Mouse (Mus musculus) neutrophil, adult 5-6 weeks (primary cell): ENCODE data around the gene Zbtb7b. TPM values are rescaled to one million over a fixed set of nuclear protein-coding genes. Genes with fewer than 3 reads are reported as not detected.

Experiments used
- ATAC-seq: fragments of 151-379, 151-347 bp; 2 replicates; pipeline ENCODE4 v1.8.0; 2017; ENCODE audit warnings: mild to moderate bottlenecking, moderate TSS enrichment; ENCODE audit not compliant: insufficient number of reproducible peaks, poor library complexity, low FRiP score, severe bottlenecking; ENCODE audit errors: extremely low read depth
- total RNA-seq: library from RNA; stranded (forward); fragments of 200-1000 nt; gene quantifications from 2 replicates; pipeline ENCODE4 v1.2.3, GENCODE M21; 2017

The Zbtb7b gene
- total RNA-seq, 1 experiment from 2014 or later: 90.9 TPM

DNA sequence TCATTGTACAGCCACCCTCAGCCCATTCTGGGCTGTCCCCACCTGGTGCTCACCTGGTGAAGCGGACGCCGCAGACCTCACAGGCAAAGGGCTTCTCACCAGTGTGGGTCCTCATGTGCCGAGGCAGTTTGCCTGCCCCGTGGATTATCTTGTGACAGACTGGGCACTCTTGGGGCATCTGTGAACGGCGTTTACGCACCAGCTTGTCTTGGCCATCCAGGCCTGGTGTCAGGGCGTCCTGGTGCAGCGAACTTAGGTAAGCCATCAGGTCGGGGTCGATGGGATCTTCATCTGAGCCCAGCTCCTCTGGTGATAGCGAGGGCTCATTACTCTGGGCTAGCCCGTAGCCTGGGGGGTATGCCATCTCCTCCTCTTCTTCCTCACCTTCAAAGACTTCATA is 14.3 kb downstream of the Zbtb7b start:
- no peak for ATAC-seq

DNA sequence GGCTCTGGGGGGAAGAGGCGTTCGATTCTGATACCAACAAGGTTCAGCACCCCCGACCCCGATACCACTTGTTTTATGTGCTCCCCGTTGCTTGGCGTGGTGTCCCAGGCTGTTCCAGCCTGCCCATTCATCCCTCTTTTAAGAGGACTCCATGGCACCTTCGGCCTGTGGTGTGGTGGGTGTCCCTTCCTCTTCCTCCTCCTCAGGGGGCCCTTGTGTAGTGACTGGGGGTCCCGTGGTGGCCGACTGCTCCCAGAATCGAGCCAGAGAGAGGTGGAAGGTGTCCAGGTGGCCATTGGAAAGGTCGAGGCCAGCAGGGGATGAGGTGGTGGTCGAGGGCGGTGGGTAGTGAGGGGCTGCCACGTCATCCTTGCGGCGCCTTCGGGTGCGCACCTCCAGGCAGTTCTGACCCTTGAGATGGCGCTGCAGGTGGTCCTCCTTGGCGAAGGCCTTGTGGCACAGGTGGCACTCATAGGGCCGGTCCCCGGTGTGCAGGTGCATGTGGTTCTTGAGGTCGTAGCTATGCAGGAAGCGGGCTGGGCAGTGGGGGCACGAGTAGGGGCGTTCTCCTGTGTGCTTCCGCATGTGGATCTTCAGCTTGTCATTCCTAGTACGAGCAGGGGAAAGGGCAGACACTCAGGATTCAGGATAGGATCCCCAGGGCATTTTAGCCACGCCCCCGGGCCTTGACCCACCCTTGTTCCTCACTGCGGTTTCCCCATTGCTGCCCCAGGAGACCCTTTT is 15.0 kb downstream of the Zbtb7b start:
- ATAC-seq: 0 out of 2 replicates have a peak, but pooled peaks have one; percentile 7

DNA sequence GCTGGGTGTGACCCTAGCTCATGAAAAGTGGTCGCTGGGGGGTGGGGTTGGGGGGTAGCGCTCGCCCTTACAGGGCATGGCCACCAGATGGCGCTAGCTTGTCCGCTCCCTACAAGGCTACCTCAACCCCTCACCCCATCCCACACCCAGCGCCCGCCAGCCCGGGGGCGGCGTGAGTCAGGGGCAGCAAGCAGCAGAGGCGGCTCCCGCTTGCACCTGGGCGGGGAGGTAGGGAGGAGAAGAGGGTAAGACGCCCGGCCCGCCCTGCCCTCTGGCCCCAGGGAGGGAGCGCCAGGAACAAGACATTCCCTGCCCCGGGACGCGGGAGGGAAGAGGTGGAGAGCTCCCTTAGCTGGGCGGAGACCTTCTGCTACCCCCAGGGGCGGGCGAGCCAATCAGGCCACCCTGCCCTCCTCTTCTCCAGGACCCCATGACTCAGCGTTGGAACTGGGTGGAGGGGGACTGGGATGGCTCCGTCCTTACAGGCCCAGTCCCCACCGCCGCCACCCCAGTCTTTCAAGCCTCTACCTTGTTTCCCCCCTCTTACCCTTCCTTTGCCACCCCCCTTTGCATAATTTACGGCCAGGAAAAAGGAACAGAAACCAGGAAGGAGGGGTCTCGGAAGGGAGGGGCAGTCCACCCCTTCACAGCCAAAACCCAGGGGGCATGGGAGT is 16.0 kb downstream of the Zbtb7b start:
- ATAC-seq: peak; percentile 57

DNA sequence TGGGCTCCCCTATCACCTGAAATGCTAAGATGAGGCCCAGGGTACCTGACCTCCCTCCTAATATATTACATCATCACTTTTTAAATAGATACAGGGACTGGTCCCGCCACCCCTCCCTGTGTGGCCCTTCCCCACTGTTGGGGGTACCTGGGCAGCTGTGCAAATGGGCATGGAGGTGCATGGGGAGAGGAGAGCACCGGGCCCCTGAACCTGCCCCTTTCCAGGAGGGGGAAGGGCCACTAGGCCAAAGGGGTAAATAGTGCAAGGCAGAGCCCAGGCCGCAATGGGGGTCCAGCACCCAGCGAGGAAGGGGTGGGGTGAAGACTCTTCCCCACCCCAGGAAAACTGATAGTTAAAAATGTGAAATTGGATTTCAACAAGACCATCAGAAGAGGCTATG is 16.7 kb downstream of the Zbtb7b start:
- ATAC-seq: no peak

DNA sequence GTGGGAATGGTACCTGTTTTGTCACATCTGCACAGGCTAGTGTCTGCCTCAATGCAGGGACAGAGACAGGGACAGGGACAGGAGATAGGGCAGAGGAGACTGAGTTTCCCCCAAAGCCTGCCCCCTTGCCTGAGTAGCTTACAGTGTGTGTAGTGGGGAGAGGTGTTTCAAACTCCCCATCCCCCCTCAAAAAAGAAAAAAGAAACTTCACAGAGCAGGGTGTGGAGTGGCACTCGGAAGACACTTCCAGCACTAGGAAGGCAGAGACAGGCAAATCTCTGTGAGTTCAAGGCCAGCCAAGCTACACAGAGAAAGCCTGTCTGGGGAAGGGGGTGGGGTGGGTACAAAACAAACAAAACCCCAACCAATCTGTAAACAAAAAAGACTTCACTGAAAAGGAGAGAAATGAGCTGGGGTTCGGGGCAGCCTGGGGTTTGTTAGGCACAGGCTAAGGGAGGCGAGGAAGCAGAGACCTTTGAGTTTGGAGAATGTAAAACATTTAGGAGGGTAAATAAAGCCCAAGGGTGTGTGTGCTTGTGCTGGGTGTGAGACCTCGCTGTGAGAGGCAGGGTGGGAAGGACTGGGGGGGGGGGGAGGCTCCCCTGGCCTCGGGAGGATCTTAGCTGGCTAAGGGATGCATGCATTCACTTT is 20.9 kb downstream of the Zbtb7b start:
- no peak for ATAC-seq

DNA sequence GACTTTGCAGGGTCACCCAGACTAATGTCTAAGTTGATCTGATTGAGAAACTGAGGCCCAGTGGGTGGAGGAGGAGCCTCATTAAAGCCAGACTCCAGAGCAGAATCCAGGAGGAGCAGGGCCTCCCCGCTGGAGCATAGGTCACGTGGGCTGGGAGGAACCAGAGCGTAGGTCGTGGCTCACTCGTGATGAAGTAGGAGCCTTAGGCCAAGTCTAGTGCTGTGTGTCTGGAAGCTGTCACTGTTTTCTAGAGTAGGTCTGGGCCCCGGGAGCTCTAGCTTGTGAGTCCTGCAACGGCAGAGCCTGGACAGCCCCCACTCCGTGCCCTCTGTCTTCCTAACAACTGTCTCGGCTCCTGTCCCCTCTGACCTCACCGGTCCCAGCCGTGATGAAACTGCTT is 27.2 kb downstream of the Zbtb7b start:
- no peak for ATAC-seq

DNA sequence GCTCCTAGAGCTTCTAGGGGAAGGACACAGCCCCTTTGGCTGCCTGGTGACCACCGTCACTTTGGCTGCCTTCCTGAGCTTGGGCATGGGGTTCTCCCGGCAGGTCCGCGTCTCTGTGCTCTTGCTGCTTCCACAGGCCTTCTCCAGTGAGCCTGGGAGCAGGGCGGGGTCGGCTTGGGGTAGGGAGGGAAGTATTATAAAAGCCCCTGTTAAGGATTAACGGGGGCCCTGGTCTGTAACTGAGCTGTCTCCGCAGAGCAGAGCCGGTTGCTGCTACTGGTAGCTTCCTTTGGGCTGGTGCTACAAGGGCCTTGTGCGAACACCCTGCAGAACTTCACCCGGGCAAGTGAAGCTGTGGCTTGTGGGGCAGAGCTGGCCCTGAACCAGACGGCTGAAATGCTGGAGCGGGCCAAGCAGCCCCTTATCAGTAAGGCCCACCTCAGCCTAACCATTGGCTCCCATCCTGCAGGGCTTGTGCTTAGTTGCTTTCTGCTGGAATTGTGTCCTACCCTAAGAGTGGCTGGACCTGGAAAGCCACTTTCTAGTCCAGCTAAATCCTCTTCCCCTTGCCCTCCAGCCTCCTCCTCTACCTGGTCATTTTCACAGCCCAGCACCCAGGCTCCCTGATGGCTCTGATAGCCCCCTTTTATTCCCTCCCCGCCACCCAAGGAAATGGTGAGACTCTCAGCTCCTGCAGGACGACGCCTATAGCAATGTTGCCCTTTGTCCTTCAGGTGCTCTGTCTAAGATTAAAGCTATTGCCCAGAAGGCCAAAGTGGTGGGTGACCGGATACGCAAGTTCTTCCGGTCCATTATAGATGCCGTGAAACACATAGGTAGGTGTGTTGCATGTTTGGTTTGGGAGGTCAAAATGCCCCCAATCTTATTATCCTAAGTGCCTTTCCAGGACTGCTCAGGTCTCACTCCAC is 28.8 kb downstream of the Zbtb7b start:
- no peak for ATAC-seq

DNA sequence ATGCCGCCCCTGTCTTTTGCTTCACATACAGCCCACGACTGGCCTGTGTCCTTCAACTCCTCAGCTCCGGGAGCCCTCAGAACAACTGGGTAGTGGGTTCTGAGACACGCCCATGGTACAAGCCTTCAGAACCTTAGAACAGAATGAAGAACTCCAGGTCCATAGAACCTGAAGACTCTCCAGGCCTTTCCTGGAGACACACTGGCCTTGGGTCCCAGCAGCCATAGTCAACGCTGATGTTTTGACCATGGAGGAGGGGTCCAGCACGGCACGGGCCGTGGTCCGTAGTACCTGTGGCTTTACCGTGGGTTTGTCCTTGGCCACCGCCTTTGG is 29.5 kb downstream of the Zbtb7b start, which contains the start of gene Dcst1:
Gene Dcst1, minus strand, starts transcription at position 101 of the 333 bp plus-strand sequence.
- ATAC-seq: no peak

DNA sequence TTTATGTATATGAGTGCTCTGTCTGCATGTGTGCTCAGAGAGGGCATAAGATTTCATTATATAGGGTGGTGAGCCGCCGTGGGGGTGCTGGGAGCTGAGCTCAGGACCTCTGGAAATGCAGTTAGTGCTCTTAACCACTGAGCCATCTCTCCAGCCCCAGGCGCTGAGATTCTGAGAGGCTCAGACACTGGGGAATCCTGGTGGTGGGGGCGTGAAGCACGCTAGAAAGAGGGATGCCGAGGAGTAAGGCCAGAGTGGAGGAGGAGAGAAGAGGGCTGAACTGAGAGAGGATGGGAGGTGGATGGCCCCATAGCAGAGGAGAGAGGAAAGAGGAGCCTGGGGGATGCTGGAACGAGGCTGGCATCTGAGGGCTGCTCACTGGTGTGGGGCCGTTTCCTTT is 29.9 kb downstream of the Zbtb7b start:
- ATAC-seq: no peak

DNA sequence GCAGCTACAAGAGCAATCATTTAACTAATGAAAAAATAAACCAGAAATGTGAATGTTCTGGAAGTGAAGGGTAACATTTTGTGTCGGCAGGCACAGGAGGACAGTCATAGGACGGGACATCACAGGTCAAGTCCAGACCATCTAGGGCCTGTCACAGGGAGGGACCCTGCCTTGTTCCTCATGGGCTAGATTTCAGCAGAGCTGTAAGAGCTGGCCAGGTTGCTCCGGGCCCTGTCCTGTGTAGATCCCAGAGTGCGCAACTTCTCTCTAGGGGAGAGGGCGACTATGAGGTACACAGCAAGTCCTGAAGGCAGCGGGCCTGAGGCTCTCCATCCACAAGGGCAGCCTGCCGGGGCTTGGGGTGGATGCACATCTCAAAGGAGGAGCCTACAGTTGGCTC is 32.9 kb downstream of the Zbtb7b start, which contains the start of gene Dcst2:
Gene Dcst2, plus strand, starts transcription at position 301 of the 400 bp plus-strand sequence.
- ATAC-seq: no peak

DNA sequence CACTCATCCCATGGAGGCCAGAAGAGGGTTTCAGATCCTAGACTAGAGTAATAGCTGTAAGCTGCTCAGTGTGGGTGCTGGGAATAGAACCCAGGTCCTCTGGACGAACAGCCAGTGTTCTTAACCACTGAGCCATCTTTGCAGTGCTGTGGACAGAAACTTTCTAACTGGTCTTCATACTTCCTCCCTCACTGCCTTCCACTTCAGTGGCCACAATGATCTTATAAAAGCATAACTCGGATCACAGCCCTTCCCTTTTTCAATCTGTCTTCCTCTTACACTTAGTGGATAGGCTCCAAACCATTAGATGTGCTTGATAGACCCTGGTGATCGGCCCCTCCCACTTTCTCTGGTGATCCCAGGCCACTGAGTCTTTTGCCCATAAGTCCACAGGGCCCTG is 34.3 kb downstream of the Zbtb7b start:
- ATAC-seq: no peak

DNA sequence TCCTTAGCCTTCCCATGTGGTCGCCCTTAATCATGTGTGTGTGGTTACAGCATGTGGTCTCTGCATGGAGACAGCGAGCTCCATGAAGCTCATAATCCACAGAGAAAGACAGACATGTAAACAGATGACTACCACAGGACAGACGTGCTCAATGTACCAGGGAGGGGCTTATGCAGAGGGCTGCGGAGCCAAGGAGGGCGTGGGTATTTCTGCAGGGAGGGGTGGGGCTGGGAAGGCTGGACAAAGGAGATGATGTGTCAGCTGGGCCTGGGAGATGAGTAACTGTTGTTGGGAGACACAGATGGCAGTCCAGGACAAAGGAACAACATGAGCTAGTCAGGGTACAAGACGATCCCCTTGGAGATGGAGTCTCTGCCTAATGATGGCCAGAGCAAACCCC is 34.9 kb downstream of the Zbtb7b start:
- no peak for ATAC-seq

DNA sequence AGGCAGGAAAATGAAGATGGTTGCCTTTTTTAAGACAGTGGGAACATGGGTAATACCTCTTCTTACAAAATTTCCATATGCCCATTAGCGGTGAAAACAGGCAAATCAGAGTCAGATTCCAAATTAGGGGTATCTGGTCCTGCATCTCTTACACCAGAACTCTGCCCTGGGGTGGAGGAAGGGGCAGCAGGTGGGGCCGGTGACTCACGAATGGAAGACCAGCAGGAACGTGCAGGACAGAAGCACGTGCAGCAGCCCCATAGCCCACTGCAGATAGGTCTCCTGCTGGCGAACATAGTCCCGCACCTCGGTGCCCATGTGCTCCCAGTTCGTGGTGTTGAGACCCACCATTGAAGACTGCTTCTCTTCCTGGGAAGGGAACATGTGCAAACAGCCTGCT is 38.5 kb downstream of the Zbtb7b start:
- ATAC-seq: no peak

DNA sequence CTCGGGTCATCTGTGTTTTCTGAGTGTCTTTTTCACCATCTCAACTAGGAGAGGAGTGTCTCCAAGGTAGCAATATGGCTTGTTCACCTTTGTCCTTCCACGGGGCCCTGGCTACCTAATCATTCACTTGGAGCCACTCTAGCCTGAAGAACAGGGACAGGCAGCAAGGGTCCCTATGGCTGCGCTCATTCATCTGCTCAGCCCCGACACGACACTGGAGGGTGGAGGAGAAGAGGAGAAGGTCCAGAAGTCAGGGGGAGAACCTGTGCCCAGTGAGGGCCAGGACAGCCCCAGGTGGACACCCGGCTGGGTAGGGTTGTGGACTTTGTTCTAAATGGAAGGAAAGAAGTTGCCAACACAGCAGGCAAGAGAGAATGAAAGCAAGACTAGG is 39.1 kb downstream of the Zbtb7b start:
- no peak for ATAC-seq

DNA sequence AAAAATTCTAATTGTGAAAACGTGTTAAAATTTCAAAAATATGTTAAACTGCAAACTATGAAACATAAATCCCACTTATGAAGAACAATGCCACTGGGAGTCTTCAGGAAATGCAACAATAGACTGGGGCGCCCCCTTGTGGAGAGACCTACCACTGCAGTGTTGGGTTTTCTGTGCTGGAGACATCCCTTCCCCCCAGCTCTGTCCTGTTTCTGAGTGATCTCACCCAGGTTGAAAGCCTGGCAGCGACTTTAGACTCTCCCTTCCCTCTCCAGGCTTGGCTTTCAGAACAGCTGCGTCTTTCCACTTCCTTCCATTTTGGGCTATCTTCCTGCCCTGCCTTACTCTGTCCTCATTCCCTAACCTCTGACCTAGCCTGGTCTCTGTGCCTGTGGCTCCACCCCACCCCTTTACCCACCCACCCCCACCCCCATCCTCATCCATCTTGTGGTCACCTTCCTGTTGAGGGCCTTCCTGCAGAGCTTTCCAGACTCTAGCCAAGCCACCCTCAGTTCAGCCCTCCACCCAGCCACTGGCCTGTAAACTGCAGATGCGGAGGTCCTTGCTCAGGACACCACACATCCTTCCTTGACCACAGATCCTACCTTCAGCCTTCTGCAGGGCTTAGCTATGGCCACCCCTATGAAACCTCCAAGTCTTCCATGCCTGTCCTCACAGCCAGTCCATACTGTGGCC is 39.6 kb downstream of the Zbtb7b start:
- ATAC-seq: no peak

DNA sequence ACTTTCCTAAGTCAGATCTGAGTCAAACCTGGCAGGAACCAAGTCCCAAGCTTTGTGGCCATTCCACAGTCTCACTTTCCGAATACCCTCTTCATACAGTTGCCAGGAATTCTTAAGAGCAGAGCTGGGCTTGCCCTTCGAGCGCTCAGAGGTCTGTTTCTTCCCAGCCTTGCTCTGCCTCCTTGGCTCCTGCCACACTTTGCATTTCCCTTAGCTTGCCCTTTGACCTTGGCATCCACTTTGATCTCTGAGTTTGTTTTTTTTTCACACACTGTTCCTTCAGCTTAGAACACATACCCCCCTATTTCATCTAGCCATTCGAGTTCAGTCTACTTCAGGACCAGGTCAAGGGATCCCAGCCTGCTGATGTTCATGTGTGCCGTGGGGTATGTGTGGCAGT is 43.3 kb downstream of the Zbtb7b start:
- ATAC-seq: no peak

DNA sequence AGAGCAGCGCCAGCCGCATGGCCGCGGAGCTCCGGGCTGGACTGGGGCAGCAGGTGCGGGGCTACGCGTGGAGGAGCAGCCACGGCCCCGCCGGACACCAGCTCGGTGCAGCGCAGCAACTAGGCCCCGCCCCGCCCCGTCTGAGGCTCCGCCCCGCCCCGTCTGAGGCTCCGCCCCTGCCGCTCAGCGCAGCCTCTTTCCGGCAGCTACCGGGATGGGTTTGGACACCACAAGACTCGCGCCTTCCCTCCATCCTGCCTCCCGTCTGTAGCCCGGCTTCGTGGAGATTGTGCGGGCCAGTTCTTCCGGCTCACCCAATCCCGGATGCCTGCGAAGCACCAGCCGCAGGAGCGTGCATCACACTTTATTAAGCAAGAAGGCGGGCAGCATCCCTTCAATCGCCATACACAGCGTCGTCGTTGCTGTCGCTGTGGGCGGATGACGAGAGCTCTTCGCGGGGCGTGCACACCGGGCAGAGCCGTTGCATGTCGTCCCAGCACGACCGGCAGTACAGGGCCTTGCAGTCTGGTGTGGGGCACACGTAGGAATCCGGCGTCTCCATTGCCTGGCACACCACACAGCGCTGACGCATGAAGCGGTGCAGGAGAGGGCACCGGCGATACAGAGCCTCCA is 44.6 kb downstream of the Zbtb7b start, which contains the start of gene Adam15:
Gene Adam15, minus strand, starts transcription at position 128 of the 633 bp plus-strand sequence.
- ATAC-seq: peak; percentile 61
